Mouse (Mus musculus) embryonic facial prominence, embryonic 13.5 days (tissue): ENCODE measurements around the gene U2af1l4. TPM values are rescaled to one million over a fixed set of nuclear protein-coding genes. Genes with fewer than 3 reads are reported as not detected.

Source experiments
- ATAC-seq: fragments of 200-750 bp; cut with Nextera tagmentation; 2 replicates; pipeline ENCODE4 v1.8.0; 2017; ENCODE audit warnings: low read depth; ENCODE audit not compliant: insufficient number of reproducible peaks, insufficient read depth, low FRiP score, low TSS enrichment
- H3K27ac ChIP-seq: fragments of 300-500 bp; sonication (generic); 2 replicates; pipeline ENCODE4 v1.5.1; 2015; ENCODE audit warnings: moderate library complexity, mild to moderate bottlenecking, inconsistent platforms
- H3K27me3 ChIP-seq: fragments of 300-500 bp; sonication (generic); 2 replicates; pipeline ENCODE4 v1.6.1; 2015; ENCODE audit warnings: mild to moderate bottlenecking, inconsistent platforms
- H3K36me3 ChIP-seq: fragments of 300-500 bp; sonication (generic); 2 replicates; pipeline ENCODE4 v1.6.1; 2015; ENCODE audit warnings: mild to moderate bottlenecking, inconsistent platforms
- H3K4me1 ChIP-seq: fragments of 300-500 bp; sonication (generic); 2 replicates; pipeline ENCODE4 v1.6.1; 2015; ENCODE audit warnings: inconsistent platforms
- H3K4me2 ChIP-seq: fragments of 300-500 bp; sonication (generic); 2 replicates; pipeline ENCODE4 v1.6.1; 2015; ENCODE audit warnings: moderate library complexity, mild to moderate bottlenecking, inconsistent platforms
- H3K4me3 ChIP-seq: fragments of 300-500 bp; sonication (generic); 2 replicates; pipeline ENCODE4 v1.5.1; 2015; ENCODE audit warnings: mild to moderate bottlenecking, inconsistent platforms
- H3K9ac ChIP-seq: fragments of 300-500 bp; sonication (generic); 2 replicates; pipeline ENCODE4 v1.6.1; 2015; ENCODE audit warnings: mild to moderate bottlenecking, inconsistent platforms
- H3K9me3 ChIP-seq: fragments of 300-500 bp; sonication (generic); 2 replicates; pipeline ENCODE4 v1.6.1; 2016; ENCODE audit warnings: inconsistent platforms
- WGBS: fragments of 180-500 bp; shearing (Covaris S2); methylation state at CpG from one replicate; pipeline ENCODE4 v1.1.7; 2015; ENCODE audit warnings: mixed read lengths; 5-methylcytosine and 5-hydroxymethylcytosine counted together
- polyA plus RNA-seq: library from polyadenylated mRNA; unstranded; fragments of >200 nt; fragmentation: Nextera tagmentation; extraction: Ambion mirVana; gene quantifications from 2 replicates; pipeline ENCODE4 v1.2.1, GENCODE M21; 2015

Gene U2af1l4
- polyA plus RNA-seq, 1 experiment from 2014 or later = 97.0 TPM

DNA sequence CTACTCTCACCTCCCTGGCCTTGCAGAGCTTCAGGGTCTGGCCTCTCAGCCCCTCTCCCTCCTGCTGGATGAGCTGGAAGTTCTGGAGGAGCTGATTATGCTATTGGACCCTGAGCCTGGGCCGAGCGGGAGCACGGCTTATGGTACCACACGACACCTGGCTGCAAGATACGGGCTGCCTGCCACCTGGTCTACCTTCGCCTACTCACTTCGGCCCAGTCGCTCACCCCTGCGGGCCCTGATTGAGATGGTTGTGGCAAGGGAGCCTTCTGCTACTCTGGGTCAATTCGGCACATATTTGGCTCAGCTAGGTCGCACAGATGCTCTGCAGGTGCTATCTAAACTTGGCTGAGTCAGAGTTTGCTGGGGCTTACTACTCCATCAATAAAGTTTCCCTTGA lies 4.5 kb downstream of the U2af1l4 start:
- Histone ChIP-seq H3K9ac (no peak overlapping the region), H3K27me3 (no peaks in the 10 kb centered on the region), H3K9me3 (no peaks in the 10 kb centered on the region), H3K4me1 (peaks cover 9% of the 10 kb centered on the region), H3K27ac (no peak overlapping the region), H3K4me3 (no peak overlapping the region), H3K4me2 (no peak overlapping the region), H3K36me3 (peaks cover 74% of the 10 kb centered on the region)
- WGBS = 92% methylated on average over 11 of the region's 11 CpGs
- no peak for ATAC-seq

DNA sequence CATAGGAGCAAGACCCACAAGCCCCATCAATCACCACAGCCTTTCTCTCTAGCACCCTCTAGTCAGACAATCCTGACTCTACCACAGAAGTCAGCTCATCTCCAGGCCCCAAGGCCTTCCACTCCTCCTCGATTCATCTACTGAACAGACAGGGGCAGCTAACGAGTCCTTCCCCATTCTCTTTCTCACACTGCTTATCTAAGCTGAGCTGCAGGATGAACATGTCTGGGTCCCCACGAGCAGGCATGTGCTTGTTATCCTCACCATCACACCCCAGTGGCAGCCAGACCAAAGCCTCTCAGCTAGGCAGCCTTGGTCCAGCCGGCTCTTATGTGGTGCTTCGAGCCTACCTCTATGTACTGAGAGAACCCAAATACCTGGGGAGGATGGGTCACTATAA lies 9.3 kb downstream of the U2af1l4 start:
- H3K36me3 ChIP-seq = peaks cover 94% of the 10 kb centered on the region
- H3K27ac ChIP-seq = no peak overlapping the region
- ATAC-seq = no peak
- no peak overlapping the region for H3K9ac ChIP-seq
- no peak overlapping the region for H3K4me3 ChIP-seq
- H3K9me3 ChIP-seq = no peaks in the 10 kb centered on the region
- H3K4me1 ChIP-seq = no peaks in the 10 kb centered on the region
- WGBS = 90% methylated on average over 5 of the region's 5 CpGs
- no peaks in the 10 kb centered on the region for H3K27me3 ChIP-seq
- no peak overlapping the region for H3K4me2 ChIP-seq

DNA sequence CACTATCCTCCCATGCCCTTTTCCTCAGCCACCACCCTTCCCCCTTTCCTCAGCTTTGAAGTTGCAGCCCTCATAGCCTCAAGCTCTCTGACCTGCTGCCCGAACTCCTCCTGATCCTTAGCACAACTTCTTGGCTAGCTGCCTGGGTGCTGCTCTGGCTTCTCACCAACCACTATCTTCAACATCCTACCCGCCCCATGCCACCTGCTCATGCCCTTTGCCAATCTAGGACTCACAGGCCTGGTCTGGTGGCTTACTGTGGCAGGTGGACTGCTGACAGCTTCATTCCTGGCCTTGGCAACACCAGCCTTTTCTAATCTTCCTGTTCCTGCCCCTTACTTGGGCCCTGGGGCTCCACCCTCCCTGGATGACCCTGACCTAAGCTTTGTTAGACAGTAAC lies 9.9 kb downstream of the U2af1l4 start:
- Histone ChIP-seq H3K4me2 (no peak overlapping the region), H3K27ac (no peak overlapping the region), H3K4me3 (no peak overlapping the region), H3K36me3 (peaks cover 97% of the 10 kb centered on the region), H3K27me3 (no peaks in the 10 kb centered on the region), H3K4me1 (no peaks in the 10 kb centered on the region), H3K9me3 (no peaks in the 10 kb centered on the region), H3K9ac (no peak overlapping the region)
- no peak for ATAC-seq
- WGBS = 71% methylated on average over 2 of the region's 2 CpGs

DNA sequence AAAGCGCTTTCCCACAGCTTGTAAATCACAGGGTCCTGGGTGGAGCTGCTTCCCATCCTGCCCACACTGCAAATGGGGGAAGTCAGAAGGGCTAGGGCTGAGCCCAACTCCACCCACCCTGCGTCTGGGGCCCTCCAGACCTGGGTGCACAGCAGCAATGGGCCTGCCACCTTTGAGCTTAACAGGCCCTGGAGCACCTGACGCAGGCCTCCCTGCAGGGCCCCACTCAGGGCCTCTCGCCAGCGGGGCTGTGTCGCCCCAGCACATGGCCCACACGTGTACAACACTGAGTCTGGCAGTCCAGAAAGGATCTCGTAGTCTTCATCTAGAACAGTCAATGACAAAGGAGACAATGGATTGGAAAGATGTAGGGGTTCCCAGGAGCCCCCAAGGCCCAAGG lies 16.8 kb downstream of the U2af1l4 start:
- no peak overlapping the region for H3K4me2 ChIP-seq
- H3K9ac ChIP-seq = no peak overlapping the region
- no peak for ATAC-seq
- 96% methylated on average over 8 of the region's 8 CpGs for whole genome bisulfite sequencing
- no peak overlapping the region for H3K4me3 ChIP-seq
- H3K36me3 ChIP-seq = peaks cover 99% of the 10 kb centered on the region
- H3K27ac ChIP-seq = no peak overlapping the region
- no peaks in the 10 kb centered on the region for H3K9me3 ChIP-seq
- no peaks in the 10 kb centered on the region for H3K27me3 ChIP-seq
- H3K4me1 ChIP-seq = no peaks in the 10 kb centered on the region

DNA sequence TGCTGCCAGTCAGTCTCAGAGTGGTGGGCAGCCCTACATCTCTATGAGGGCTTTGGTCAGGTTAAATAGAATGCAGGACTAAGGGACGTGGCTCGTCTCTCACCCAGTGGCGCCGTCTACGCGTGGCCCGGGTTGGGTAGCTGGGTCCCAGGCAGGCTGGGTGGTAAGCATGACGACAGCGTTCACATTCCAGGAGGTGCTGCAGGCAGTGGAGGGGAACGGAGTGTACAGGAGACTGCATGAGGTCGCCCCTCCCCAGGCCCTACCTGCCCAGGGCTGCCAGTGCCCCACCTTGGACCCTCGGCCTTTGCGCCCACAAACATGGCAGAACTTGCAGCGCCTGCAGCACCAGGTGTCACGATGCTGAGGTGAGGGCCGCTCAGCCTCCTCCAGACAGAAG lies 18.4 kb downstream of the U2af1l4 start:
- H3K27ac ChIP-seq = no peak overlapping the region
- peaks cover 1% of the 10 kb centered on the region; the same call in 1 of the 2 replicates for H3K4me1 ChIP-seq
- no peak overlapping the region for H3K4me2 ChIP-seq
- H3K4me3 ChIP-seq = no peak overlapping the region
- H3K9me3 ChIP-seq = no peaks in the 10 kb centered on the region
- no peak overlapping the region for H3K9ac ChIP-seq
- no peaks in the 10 kb centered on the region for H3K27me3 ChIP-seq
- ATAC-seq = no peak
- H3K36me3 ChIP-seq = peaks cover 99% of the 10 kb centered on the region
- 95% methylated on average over 16 of the region's 16 CpGs for WGBS

DNA sequence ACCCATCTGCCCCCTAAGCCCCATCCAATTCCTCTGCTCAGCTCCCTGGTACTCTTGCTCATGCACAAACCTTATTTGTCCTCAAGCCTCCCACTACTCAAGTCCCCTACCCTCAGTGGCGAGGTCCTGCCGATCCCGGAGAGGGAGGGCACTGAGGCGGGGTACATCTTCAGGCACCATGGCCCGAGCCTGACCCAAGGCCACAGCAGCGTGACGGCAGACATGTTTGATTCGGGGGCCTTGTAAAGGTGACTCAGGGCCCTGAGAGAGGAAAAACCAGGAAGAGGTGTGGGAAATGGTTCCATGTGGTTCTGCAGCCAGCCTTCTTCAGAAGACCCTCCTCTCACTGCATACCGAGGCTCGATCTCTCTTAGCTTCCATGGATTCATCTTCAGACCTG lies 21.2 kb downstream of the U2af1l4 start:
- Histone ChIP-seq H3K27ac (no peak overlapping the region), H3K9ac (0 out of 2 replicates have a peak overlapping the region, but pooled peaks have one; percentile 36), H3K4me1 (peaks cover 13% of the 10 kb centered on the region), H3K9me3 (no peaks in the 10 kb centered on the region), H3K4me2 (no peak overlapping the region), H3K36me3 (peaks cover 75% of the 10 kb centered on the region), H3K27me3 (no peaks in the 10 kb centered on the region), H3K4me3 (no peak overlapping the region)
- no peak for ATAC-seq
- WGBS = 91% methylated on average over 10 of the region's 10 CpGs

DNA sequence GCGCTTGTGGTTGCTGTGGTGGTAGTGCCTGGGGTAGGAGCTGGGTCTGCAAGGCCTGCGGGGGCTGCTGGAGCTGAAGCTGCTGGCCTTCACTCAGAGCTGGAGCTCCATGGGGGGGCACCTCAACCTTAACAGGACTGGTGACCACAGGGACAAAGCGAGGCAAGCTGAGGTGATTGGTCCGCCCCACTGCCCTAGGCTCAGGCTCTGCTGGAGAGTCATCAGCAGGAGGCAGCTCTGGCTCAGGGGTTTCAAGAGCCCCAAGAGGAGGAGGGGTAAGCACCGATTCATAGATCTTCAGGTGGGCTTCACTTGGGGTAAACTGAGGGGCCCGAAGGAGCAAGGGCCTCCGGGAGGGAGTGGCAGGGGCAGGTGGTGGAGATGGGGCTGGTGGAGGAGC lies 22.1 kb downstream of the U2af1l4 start:
- H3K4me1 ChIP-seq = peaks cover 19% of the 10 kb centered on the region
- peaks cover 66% of the 10 kb centered on the region for H3K36me3 ChIP-seq
- WGBS = 96% methylated on average over 7 of the region's 7 CpGs
- no peak overlapping the region for H3K4me3 ChIP-seq
- no peak overlapping the region for H3K27ac ChIP-seq
- ATAC-seq = no peak
- no peaks in the 10 kb centered on the region for H3K9me3 ChIP-seq
- no peaks in the 10 kb centered on the region for H3K27me3 ChIP-seq
- H3K9ac ChIP-seq = no peak overlapping the region
- H3K4me2 ChIP-seq = no peak overlapping the region

DNA sequence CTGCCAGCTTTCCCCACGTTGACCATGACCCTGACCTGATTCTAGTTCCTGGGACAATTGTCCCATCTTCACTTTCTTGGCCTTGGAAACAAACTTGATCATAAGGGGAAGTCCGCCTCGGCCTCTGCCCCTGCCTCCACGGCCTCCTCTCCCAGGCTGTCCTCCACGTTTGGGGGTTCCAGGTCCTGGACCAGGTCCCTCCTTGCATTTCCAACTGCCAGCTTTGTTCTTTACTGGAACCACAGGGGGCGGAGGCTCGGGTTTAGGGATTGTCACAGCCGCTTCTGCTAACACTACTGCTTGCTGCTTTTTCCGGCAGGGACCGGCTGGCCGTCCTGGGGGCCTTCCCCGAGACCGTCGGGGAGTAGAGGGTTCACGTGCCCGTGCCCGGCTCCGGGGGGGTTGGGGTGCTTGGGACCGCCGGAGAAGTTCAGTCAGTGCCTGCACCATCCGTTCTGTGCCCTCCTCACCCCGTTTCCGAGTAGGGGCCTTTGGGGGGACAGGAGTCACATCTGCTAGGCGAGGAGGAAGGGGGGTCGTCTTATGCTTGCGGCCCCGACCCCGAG lies 23.4 kb downstream of the U2af1l4 start:
- WGBS = 89% methylated on average over 28 of the region's 28 CpGs
- no peaks in the 10 kb centered on the region for H3K27me3 ChIP-seq
- H3K36me3 ChIP-seq = peaks cover 54% of the 10 kb centered on the region
- H3K9me3 ChIP-seq = no peaks in the 10 kb centered on the region
- H3K27ac ChIP-seq = no peak overlapping the region
- peaks cover 19% of the 10 kb centered on the region for H3K4me1 ChIP-seq
- H3K4me3 ChIP-seq = peak overlapping the region; percentile 99
- ATAC-seq = no peak
- H3K9ac ChIP-seq = peak overlapping the region; percentile 99
- H3K4me2 ChIP-seq = peak overlapping the region; percentile 84

DNA sequence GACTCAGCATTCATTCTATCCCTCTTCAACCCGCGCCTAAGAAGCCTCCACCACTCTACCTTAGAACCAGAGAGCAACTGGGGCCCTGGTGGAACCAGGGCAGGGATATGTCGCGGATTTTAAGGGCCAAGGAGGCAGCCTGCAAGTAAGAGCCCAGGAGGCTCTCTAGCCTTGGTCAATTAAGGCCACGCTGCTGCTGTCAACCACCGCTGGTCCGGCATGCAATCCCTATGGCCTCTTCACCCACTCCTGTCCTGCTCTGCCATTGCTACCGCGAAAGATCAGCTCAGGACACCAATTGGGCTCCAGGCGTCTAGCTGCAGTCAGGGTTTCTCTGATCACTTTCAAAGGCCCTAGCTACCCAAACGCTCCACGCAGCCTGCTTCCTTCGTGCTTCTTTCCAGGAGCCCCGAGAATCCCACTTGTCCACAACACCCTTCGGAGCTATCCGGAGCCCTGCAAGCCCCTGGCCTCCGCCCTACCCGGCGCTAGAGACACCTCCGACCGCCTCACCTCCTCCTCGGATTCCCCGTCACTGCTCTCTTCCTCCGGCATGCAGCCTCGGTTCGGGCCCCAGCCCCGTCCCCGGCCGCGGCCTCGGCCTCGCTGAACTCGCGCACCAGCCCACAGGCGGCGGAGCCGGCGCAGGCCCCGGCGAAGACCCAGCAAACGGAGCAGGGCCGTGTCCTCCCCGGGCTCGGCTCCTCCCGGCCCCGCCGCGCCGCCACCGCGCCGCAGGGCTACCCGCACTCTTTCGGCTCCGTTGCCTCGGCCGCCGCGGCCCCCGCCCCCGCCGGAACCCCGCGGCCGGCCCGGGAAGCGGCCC lies 25.0 kb downstream of the U2af1l4 start:
- Histone ChIP-seq H3K9ac (peak overlapping the region; percentile 99), H3K27me3 (no peaks in the 10 kb centered on the region), H3K9me3 (no peaks in the 10 kb centered on the region), H3K4me3 (peak overlapping the region; percentile 99), H3K36me3 (peaks cover 38% of the 10 kb centered on the region), H3K27ac (peak overlapping the region; percentile 92), H3K4me1 (peaks cover 19% of the 10 kb centered on the region), H3K4me2 (peak overlapping the region; percentile 84)
- no peak for ATAC-seq
- WGBS = under 1% methylated on average over 65 of the region's 67 CpGs

DNA sequence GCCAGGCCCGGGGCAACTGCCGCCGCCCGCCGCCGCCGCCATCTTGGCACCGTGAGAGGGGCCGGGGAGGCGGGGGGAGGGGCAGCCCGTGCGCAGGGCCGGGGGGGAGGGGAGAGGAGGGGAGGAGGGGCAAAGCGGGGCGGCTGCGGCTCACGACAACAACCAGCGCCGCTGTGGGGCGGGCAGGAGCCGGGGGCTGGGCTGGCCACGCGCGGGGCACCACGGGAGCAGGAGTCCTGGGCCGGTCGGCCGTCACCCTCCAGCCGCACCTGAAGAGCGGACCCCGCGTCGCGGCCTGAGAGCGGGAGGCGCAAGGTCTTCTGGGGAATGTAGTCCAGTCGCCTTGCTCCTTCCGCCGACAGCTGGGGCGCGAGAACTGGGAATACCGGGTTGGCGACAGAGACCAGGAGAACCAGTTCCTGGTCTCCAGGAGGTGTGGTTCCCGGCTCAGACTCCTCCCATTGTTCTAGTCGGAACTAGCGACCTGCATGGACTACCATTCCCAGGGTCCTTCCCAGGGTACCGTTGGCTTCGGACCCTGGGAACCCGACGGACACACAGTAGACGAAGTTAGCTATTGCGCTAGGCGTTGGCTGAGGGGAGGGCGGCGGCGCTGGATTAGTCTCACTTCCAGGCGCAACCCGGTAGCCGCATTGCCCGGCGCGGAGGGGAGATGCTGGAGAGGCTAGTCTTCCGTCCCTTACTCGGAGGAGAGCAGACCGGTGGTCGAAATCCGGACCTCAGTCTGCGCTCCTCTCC lies 25.8 kb downstream of the U2af1l4 start, which contains the start of gene Kmt2b:
Gene Kmt2b (minus strand): TSS at position 51 of the 759 bp plus-strand sequence.
- Histone ChIP-seq H3K36me3 (peaks cover 30% of the 10 kb centered on the region), H3K27ac (peak within 1 kb of the TSS; percentile 92), H3K4me3 (peak within 1 kb of the TSS; percentile 99), H3K9ac (peak within 1 kb of the TSS; percentile 99), H3K27me3 (no peaks in the 10 kb centered on the region), H3K4me2 (peak within 1 kb of the TSS; percentile 84), H3K9me3 (no peaks in the 10 kb centered on the region), H3K4me1 (peaks cover 19% of the 10 kb centered on the region)
- under 1% methylated on average over 53 of the region's 68 CpGs for WGBS
- peak; percentile 95 for ATAC-seq

DNA sequence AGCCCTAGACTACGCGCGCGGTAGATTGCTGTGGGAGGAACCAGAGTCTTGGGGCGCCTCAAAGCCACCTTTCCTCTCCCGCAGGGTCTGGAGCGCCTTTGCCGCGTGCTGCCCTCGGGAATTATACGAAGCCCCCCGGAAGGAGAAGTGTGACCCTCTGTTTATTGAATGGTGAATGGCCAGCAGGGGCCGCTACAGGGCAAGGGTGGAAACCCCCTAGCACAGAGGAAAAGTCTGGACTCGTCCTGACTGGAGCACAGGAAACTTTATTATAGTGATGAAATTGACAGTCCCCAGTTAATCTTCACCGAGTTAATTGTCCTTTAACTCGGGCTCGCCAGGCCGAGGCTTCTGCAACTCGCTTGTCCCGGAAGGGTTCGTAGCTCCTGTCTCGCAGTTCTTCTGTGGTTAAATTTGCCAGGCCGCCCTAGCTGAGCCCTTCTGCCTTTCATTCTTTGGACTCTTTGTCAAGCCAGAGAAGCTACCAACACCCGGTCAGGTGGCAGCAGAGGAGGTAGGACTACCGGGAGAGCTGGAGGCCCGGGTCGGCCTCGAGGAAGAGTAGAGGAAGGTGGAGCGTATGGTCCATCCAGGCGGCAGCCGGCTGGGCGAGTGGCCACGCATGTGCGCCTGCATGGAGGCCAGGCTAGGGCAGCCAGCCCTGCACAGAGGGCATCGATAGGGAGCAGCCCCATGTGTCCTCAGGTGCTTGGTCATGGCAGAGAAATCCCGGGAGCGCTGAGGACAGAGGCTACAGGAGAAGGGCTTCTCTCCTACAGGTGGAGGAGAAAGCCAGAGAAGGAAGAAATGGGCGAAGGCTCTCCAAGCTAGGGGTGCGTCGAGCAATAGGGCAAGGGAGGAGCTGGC lies 26.6 kb downstream of the U2af1l4 start:
- Histone ChIP-seq H3K36me3 (peaks cover 22% of the 10 kb centered on the region), H3K27me3 (no peaks in the 10 kb centered on the region), H3K4me3 (peak overlapping the region; percentile 99), H3K4me2 (peak overlapping the region; percentile 84), H3K9me3 (no peaks in the 10 kb centered on the region), H3K9ac (peak overlapping the region; percentile 99), H3K4me1 (peaks cover 19% of the 10 kb centered on the region), H3K27ac (peak overlapping the region; percentile 92)
- ATAC-seq = peak; percentile 59; the same call in 1 of the 2 replicates
- 26% methylated on average over 40 of the region's 40 CpGs for WGBS
